Mouse (Mus musculus) stomach, postnatal 0 days (tissue): ENCODE measurements around the gene Nkiras2. TPM values are rescaled to one million over a fixed set of nuclear protein-coding genes. Genes with fewer than 3 reads are reported as not detected.

Source experiments
- ATAC-seq: fragments of 200-750 bp; cut with Nextera tagmentation; 2 replicates; pipeline ENCODE4 v1.8.0; 2017; ENCODE audit not compliant: low FRiP score, low TSS enrichment
- DNase-seq: peaks from one replicate; pipeline ENCODE4 v3.0.0-alpha.2; 2016; ENCODE audit warnings: low spot score
- H3K27ac ChIP-seq: fragments of 300-500 bp; sonication (generic); replicated peaks from 2 replicates; pipeline ENCODE4 v1.5.1; 2014; ENCODE audit warnings: mild to moderate bottlenecking, control low read depth
- H3K27me3 ChIP-seq: fragments of 300-500 bp; sonication (generic); 2 replicates; pipeline ENCODE4 v1.6.1; 2014; ENCODE audit warnings: low read length; ENCODE audit not compliant: control insufficient read depth, insufficient read depth
- H3K36me3 ChIP-seq: fragments of 300-500 bp; sonication (generic); 2 replicates; pipeline ENCODE4 v1.6.1; 2014; ENCODE audit warnings: low read length, mixed read lengths; ENCODE audit not compliant: control insufficient read depth, insufficient read depth
- H3K4me1 ChIP-seq: fragments of 300-500 bp; sonication (generic); replicated peaks from 2 replicates; pipeline ENCODE4 v1.6.1; 2014; ENCODE audit warnings: antibody characterized with exemption; ENCODE audit not compliant: control insufficient read depth, insufficient read depth
- H3K4me2 ChIP-seq: fragments of 300-500 bp; sonication (generic); replicated peaks from 2 replicates; pipeline ENCODE4 v1.6.1; 2014; ENCODE audit warnings: low read depth, mild to moderate bottlenecking, control low read depth, moderate library complexity
- H3K4me3 ChIP-seq: fragments of 300-500 bp; sonication (generic); 2 replicates; pipeline ENCODE4 v1.5.1; 2014; ENCODE audit warnings: low read depth, low read length, control low read depth
- H3K9ac ChIP-seq: fragments of 300-500 bp; sonication (generic); 2 replicates; pipeline ENCODE4 v1.6.1; 2014; ENCODE audit warnings: mild to moderate bottlenecking, low read length, control low read depth, mixed read lengths
- H3K9me3 ChIP-seq: fragments of 300-500 bp; sonication (generic); 2 replicates; pipeline ENCODE4 v1.6.1; 2016; ENCODE audit warnings: low read length; ENCODE audit not compliant: control insufficient read depth
- CTCF ChIP-seq: IDR thresholded peaks from 2 replicates; pipeline ENCODE4 v1.5.1; 2016; ENCODE audit warnings: antibody characterized with exemption, low read depth, mild to moderate bottlenecking, moderate library complexity
- EP300 ChIP-seq: optimal IDR thresholded peaks from 2 replicates; pipeline ENCODE3; 2016; ENCODE audit warnings: antibody characterized with exemption
- WGBS: fragments of 180-500 bp; shearing (Covaris S2); extraction: QIAGEN DNeasy Blood & Tissue Kit; methylation state at CpG from one replicate; pipeline ENCODE4 v1.1.7; 2014; 5-methylcytosine and 5-hydroxymethylcytosine counted together
- polyA plus RNA-seq: library from polyadenylated mRNA; unstranded; fragments of >200 nt; fragmentation: Nextera tagmentation; extraction: Ambion mirVana; gene quantifications from 2 replicates; pipeline ENCODE4 v1.2.1, GENCODE M21; 2015

The Nkiras2 gene
- polyA plus RNA-seq, 1 experiment from 2014 or later: 59.0 TPM

GRCm38 (mm10) chr11:100574708-100575483, 44.1 kb upstream of the Nkiras2 start, which contains the start of gene Cnp:
Gene Cnp (plus strand): TSS chr11:100574904.
- H3K9ac ChIP-seq: peak within 1 kb of the TSS; percentile 58
- no peaks in the 10 kb centered on the region for H3K4me1 ChIP-seq
- ATAC-seq (peak; percentile 83), DNase-seq (peak; percentile 89)
- WGBS: under 1% methylated on average over 47 of the region's 47 CpGs
- H3K4me3 ChIP-seq: peak within 1 kb of the TSS; percentile 56
- H3K27me3 ChIP-seq: no peaks in the 10 kb centered on the region
- H3K4me2 ChIP-seq: peak within 1 kb of the TSS; percentile 67
- peak within 1 kb of the TSS; percentile 69 for H3K27ac ChIP-seq
- no peaks in the 10 kb centered on the region for H3K9me3 ChIP-seq
- TF ChIP-seq CTCF (peak; percentile 40), EP300 (no peak)
- no peaks in the 10 kb centered on the region for H3K36me3 ChIP-seq

GRCm38 (mm10) chr11:100575484-100575855, 43.6 kb upstream of the Nkiras2 start:
- Histone ChIP-seq H3K27me3 (no peaks in the 10 kb centered on the region), H3K36me3 (peaks cover 3% of the 10 kb centered on the region; the same call in 1 of the 2 replicates), H3K4me3 (peak overlapping the region; percentile 56), H3K9ac (peak overlapping the region; percentile 58), H3K27ac (peak overlapping the region; percentile 69; the same call in 1 of the 2 replicates), H3K4me1 (no peaks in the 10 kb centered on the region), H3K9me3 (no peaks in the 10 kb centered on the region), H3K4me2 (peak overlapping the region; percentile 67)
- DNase-seq (no peak), ATAC-seq (peak; percentile 8; the same call in 1 of the 2 replicates)
- TF ChIP-seq EP300 (no peak), CTCF (no peak)
- 25% methylated on average over 2 of the region's 2 CpGs for WGBS

DNA sequence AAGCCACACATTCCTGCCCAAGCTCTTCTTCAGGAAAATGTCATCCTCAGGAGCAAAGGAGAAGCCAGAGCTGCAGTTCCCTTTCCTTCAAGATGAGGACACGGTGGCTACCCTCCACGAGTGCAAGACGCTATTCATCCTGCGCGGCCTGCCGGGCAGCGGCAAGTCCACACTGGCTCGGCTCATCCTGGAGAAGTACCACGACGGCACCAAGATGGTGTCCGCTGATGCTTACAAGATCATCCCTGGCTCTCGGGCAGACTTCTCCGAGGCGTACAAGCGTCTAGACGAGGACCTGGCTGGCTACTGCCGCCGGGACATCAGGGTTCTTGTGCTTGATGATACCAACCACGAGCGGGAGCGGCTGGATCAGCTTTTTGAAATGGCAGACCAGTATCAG, 42.8 kb upstream of the Nkiras2 start:
- no peak overlapping the region for H3K4me3 ChIP-seq
- no peak for ATAC-seq

GRCm38 (mm10) chr11:100577852-100578599, 41.0 kb upstream of the Nkiras2 start:
- Histone ChIP-seq H3K4me2 (no peak overlapping the region), H3K4me1 (no peaks in the 10 kb centered on the region), H3K4me3 (no peak overlapping the region), H3K27ac (no peak overlapping the region), H3K9ac (no peak overlapping the region), H3K9me3 (no peaks in the 10 kb centered on the region), H3K36me3 (peaks cover 7% of the 10 kb centered on the region; the same call in 1 of the 2 replicates), H3K27me3 (no peaks in the 10 kb centered on the region)
- ATAC-seq: no peak
- WGBS: 73% methylated on average over 8 of the region's 8 CpGs
- no peak for TF ChIP-seq EP300
- TF ChIP-seq CTCF: no peak
- no peak for DNase-seq

More for the DNA sequence above, 42.8 kb upstream of the Nkiras2 start:
- Histone ChIP-seq H3K9me3 (no peaks in the 10 kb centered on the region), H3K9ac (no peak overlapping the region), H3K36me3 (peaks cover 7% of the 10 kb centered on the region; the same call in 1 of the 2 replicates), H3K4me1 (no peaks in the 10 kb centered on the region), H3K27me3 (no peaks in the 10 kb centered on the region), H3K4me2 (peak overlapping the region; percentile 67), H3K27ac (no peak overlapping the region)
- TF ChIP-seq EP300 (no peak), CTCF (no peak)
- 66% methylated on average over 21 of the region's 21 CpGs for WGBS
- DNase-seq: no peak

GRCm38 (mm10) chr11:100579116-100579799, 39.8 kb upstream of the Nkiras2 start:
- no peaks in the 10 kb centered on the region for H3K9me3 ChIP-seq
- DNase-seq (peak; percentile 50), ATAC-seq (no peak)
- 85% methylated on average over 9 of the region's 9 CpGs for WGBS
- H3K4me1 ChIP-seq: no peaks in the 10 kb centered on the region
- H3K36me3 ChIP-seq: peaks cover 17% of the 10 kb centered on the region
- TF ChIP-seq EP300 (no peak), CTCF (no peak)
- H3K4me2 ChIP-seq: no peak overlapping the region
- H3K9ac ChIP-seq: no peak overlapping the region
- no peak overlapping the region for H3K4me3 ChIP-seq
- H3K27ac ChIP-seq: no peak overlapping the region
- H3K27me3 ChIP-seq: no peaks in the 10 kb centered on the region
